Mouse (Mus musculus) lung, postnatal 0 days (tissue): ENCODE measurements at regions not wholly inside any gene's neighbourhood (a gene's known extent, or its start where the extent isn't known, plus 50 kb on each side); places are given as distances from the start of the nearest gene placed in this dataset.

ENCODE experiments used
- ATAC-seq: fragments of 200-750 bp; cut with Nextera tagmentation; 2 replicates; pipeline ENCODE4 v1.8.0; 2017; ENCODE audit warnings: moderate library complexity
- DNase-seq: peaks from one replicate; pipeline ENCODE4 v3.0.0-alpha.2; 2016; ENCODE audit warnings: low spot score
- H3K27ac ChIP-seq: fragments of 300-500 bp; sonication (generic); 2 replicates; pipeline ENCODE4 v1.5.1; 2014; ENCODE audit warnings: antibody characterized with exemption, mild to moderate bottlenecking, low read length, mixed read lengths
- H3K27me3 ChIP-seq: fragments of 300-500 bp; sonication (generic); replicated peaks from 2 replicates; pipeline ENCODE4 v1.6.1; 2014; ENCODE audit warnings: low read length, mixed read lengths; ENCODE audit not compliant: insufficient read depth
- H3K36me3 ChIP-seq: fragments of 300-500 bp; sonication (generic); 2 replicates; pipeline ENCODE4 v1.6.1; 2014; ENCODE audit warnings: low read length, mixed read lengths; ENCODE audit not compliant: insufficient read depth
- H3K4me1 ChIP-seq: fragments of 300-500 bp; sonication (generic); 2 replicates; pipeline ENCODE4 v1.6.1; 2014; ENCODE audit warnings: antibody characterized with exemption, low read depth, low read length, mixed read lengths; ENCODE audit not compliant: insufficient read depth
- H3K4me2 ChIP-seq: fragments of 300-500 bp; sonication (generic); replicated peaks from 2 replicates; pipeline ENCODE4 v1.6.1; 2014; ENCODE audit warnings: low read depth, mild to moderate bottlenecking, low read length, moderate library complexity, mixed read lengths
- H3K4me3 ChIP-seq: fragments of 300-500 bp; sonication (generic); 2 replicates; pipeline ENCODE4 v1.5.1; 2014; ENCODE audit warnings: low read depth, low read length
- H3K9ac ChIP-seq: fragments of 300-500 bp; sonication (generic); replicated peaks from 2 replicates; pipeline ENCODE4 v1.6.1; 2014; ENCODE audit warnings: low read depth, mild to moderate bottlenecking
- H3K9me3 ChIP-seq: fragments of 300-500 bp; sonication (generic); 2 replicates; pipeline ENCODE4 v1.6.1; 2016; ENCODE audit warnings: low read length, mixed read lengths
- CTCF ChIP-seq: IDR thresholded peaks from 2 replicates; pipeline ENCODE4 v1.5.1; 2016; ENCODE audit warnings: antibody characterized with exemption, mild to moderate bottlenecking
- EP300 ChIP-seq: IDR thresholded peaks from 2 replicates; pipeline ENCODE4 v1.6.1; 2016; ENCODE audit warnings: antibody characterized with exemption, mild to moderate bottlenecking, control low read depth
- WGBS: fragments of 180-500 bp; shearing (Covaris S2); extraction: QIAGEN DNeasy Blood & Tissue Kit; methylation state at CpG from one replicate; pipeline ENCODE4 v1.1.7; 2014; 5-methylcytosine and 5-hydroxymethylcytosine counted together

DNA sequence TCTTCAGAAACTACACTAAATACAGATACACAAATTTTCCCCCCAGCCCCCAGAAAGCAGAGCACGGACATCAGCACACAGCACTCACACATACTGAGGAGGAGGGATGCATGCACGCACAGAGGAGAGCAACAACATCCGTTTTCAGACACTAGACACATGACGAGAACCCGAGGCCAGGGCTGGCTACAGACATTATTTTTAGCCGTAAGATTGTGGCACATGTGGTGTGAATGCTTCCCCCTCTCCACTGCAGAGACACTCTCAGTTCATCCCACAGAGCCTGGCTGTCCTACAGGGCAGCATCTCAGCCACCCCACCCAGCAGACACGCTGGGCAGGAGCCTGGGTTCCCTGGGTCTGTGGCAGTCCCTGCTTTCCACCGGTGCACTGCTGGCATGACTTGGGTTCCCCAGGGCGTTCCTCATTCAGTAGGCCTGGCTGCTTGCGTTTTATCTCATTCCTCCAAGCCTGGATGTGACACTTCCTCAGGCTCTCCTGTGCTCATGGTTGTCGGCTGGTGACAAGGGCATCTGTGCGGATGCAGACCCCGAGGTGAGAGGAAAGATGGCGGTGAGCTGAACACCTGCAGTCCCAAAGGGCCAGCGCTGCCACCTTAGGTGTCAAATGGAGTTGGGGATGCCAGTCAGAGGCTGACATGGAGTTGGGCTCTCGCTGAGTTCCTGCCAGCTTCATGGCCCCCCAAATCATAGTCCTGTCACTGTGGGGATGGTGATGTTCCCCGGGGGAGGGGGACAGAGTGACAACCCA lies 247.1 kb upstream of the Myt1l start:
- Histone ChIP-seq H3K4me1 (no peaks in the 10 kb centered on the region; the same call in 1 of the 2 replicates), H3K27ac (no peak overlapping the region), H3K4me2 (no peak overlapping the region), H3K27me3 (no peaks in the 10 kb centered on the region), H3K9me3 (no peaks in the 10 kb centered on the region), H3K36me3 (no peaks in the 10 kb centered on the region), H3K9ac (no peak overlapping the region), H3K4me3 (no peak overlapping the region)
- DNase-seq (no peak), ATAC-seq (no peak)
- TF ChIP-seq CTCF (no peak), EP300 (no peak)
- 55% methylated on average over 17 of the region's 17 CpGs for WGBS

DNA sequence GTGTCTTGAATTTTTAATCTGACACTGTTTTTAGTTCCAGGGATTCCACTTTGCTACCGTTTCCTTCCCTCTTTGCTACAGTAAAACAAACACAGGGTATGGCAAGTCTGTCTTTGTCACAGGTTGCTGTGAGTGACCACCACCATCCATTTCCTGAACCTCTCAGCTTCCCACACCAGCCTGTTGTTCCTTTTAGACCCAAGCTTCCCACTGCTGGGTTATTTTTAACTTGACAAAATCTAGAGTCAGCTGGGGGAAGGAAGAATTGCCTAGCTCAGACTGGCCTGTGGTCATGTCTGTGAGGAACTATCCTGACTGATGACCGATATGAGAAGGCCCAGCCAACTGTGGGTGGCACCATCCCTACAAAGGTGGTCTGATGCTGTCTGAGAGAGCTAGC lies 239.4 kb upstream of the Myt1l start:
- no peaks in the 10 kb centered on the region for H3K9me3 ChIP-seq
- no peak for DNase-seq
- H3K36me3 ChIP-seq = no peaks in the 10 kb centered on the region
- 57% methylated on average over 2 of the region's 2 CpGs for WGBS
- no peak for ATAC-seq
- H3K4me2 ChIP-seq = no peak overlapping the region
- H3K9ac ChIP-seq = no peak overlapping the region
- H3K4me3 ChIP-seq = no peak overlapping the region
- no peaks in the 10 kb centered on the region for H3K4me1 ChIP-seq
- TF ChIP-seq EP300 = no peak
- TF ChIP-seq CTCF = no peak
- H3K27me3 ChIP-seq = no peaks in the 10 kb centered on the region
- no peak overlapping the region for H3K27ac ChIP-seq

DNA sequence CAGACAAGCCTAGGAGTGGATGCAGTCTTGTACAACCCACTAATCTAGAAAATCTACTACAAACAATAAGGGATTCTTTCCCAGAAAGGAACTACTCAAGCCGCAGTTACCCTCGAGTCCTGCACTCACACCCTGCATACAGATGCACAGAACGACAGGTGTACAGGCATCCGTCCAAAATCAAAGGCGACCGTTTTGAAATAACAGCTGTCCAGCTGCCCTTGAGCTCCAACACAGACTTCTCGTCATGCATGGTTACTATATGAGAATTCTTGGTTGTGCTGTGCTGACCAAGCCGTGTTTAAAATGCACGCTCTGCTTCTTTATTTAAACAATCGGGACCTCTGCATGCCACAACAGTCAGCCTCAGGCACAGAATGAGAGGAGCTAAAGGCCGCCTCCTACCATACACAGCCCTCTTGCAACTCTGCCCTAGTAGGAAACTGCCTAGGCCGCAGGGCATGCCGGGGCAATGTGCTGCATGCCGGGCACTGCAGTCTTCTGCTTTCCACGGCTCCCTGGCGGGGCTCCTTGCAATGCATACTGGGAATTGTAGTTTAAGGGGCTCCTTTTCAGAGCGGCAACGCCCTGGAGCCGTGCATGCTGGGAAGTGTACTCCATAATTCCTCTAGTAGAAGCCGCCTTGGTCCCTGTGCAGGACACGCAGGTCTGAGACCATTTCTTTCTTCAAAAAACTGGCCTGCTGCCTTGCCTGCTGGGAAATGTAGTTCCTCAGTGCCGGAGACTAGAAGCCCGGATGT lies 237.4 kb upstream of the Myt1l start:
- 0 out of 2 replicates have a peak overlapping the region, but pooled peaks have one; percentile 9 for H3K9ac ChIP-seq
- H3K27ac ChIP-seq = no peak overlapping the region
- H3K27me3 ChIP-seq = no peaks in the 10 kb centered on the region
- peak; percentile 99 for DNase-seq
- no peaks in the 10 kb centered on the region for H3K4me1 ChIP-seq
- peak; percentile 99 for ATAC-seq
- H3K9me3 ChIP-seq = no peaks in the 10 kb centered on the region
- TF ChIP-seq EP300 = no peak; the same call in 1 of the 2 replicates
- peak; percentile 23; the same call in 1 of the 2 replicates for TF ChIP-seq CTCF
- H3K36me3 ChIP-seq = no peaks in the 10 kb centered on the region
- 4% methylated on average over 23 of the region's 23 CpGs for WGBS
- H3K4me2 ChIP-seq = peak overlapping the region; percentile 56
- peak overlapping the region; percentile 30 for H3K4me3 ChIP-seq

DNA sequence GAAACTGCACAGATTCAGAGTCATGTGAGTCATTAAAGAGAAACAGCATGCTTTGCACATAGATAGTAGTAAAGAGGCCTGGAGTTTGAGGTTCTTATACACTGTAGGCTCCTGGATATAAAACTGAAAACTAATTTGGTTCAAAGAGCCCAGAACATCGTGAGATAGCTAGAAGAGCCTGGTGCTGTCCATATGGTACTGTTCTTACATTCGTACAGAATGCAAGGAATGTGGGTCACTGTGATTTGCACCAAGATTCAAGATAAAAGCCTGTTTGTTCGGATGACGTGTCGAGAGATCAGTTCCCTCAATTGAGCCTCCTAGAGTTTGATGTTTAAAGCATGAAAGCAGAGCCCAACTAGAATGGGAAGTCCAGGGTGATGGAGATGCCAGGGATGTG lies 230.2 kb upstream of the Myt1l start:
- DNase-seq (no peak), ATAC-seq (no peak)
- WGBS = 62% methylated on average over 5 of the region's 5 CpGs
- Histone ChIP-seq H3K9me3 (no peaks in the 10 kb centered on the region), H3K27me3 (no peaks in the 10 kb centered on the region), H3K9ac (no peak overlapping the region), H3K4me2 (no peak overlapping the region), H3K4me3 (no peak overlapping the region), H3K27ac (no peak overlapping the region), H3K36me3 (no peaks in the 10 kb centered on the region), H3K4me1 (no peaks in the 10 kb centered on the region)
- TF ChIP-seq EP300 = no peak
- TF ChIP-seq CTCF = no peak

DNA sequence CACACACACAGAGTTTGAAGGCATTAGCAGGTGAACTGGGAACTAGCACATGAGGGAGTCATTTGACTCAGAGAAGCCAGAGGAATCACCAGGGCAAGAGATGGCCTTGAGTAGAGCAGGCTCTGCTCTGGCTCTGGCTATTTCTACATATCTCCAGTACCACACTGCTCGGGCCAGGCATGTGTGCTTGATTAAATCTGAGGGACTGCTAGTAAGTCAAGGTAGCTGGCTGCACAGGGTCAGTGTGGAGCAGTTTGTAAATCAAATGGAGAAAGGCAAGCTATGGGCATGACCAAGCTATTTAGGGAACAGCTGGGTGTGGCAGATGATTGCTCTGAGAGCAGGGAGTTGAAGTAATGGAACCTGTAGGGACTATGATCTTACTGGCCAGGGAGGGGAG lies 212.5 kb upstream of the Myt1l start:
- no peaks in the 10 kb centered on the region for H3K4me1 ChIP-seq
- H3K27me3 ChIP-seq = no peaks in the 10 kb centered on the region
- no peak overlapping the region for H3K4me3 ChIP-seq
- DNase-seq (no peak), ATAC-seq (no peak)
- H3K27ac ChIP-seq = no peak overlapping the region
- H3K9ac ChIP-seq = no peak overlapping the region
- no peak overlapping the region for H3K4me2 ChIP-seq
- WGBS = 55% methylated on average over 1 of the region's 1 CpGs
- H3K9me3 ChIP-seq = no peaks in the 10 kb centered on the region
- no peak for TF ChIP-seq EP300
- no peak for TF ChIP-seq CTCF
- H3K36me3 ChIP-seq = no peaks in the 10 kb centered on the region

DNA sequence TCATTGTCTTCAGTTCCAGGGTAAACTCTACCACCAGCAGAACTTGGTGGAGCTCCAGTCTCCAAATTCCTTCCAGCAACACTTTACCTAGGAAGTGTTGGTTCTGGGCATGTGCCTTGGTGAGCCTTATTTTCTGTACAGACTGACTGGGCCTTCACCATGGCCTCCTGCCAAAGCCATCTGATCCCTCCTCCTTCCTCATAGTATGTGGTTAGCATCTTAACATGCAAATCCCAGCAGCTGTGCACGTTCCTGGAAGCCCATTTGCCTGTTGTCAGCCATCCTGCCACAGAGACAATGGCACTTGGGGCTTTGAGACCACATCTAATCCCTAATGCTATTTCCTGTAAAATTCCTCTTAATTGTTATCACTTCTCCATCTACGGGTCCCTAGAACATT lies 206.7 kb upstream of the Myt1l start:
- H3K4me2 ChIP-seq = no peak overlapping the region
- no peaks in the 10 kb centered on the region for H3K27me3 ChIP-seq
- no peak for ATAC-seq
- TF ChIP-seq EP300 = no peak
- TF ChIP-seq CTCF = no peak
- no peak for DNase-seq
- no peaks in the 10 kb centered on the region for H3K36me3 ChIP-seq
- no peak overlapping the region for H3K4me3 ChIP-seq
- no peak overlapping the region for H3K9ac ChIP-seq
- no peaks in the 10 kb centered on the region for H3K9me3 ChIP-seq
- H3K27ac ChIP-seq = no peak overlapping the region
- no peaks in the 10 kb centered on the region for H3K4me1 ChIP-seq
- WGBS = 46% methylated on average over 2 of the region's 2 CpGs
